Mouse (Mus musculus) liver, embryonic 13.5 days (tissue): ENCODE results near the gene Gm12695. TPM values are rescaled to one million over a fixed set of nuclear protein-coding genes. Genes with fewer than 3 reads are reported as not detected.

ENCODE experiments used
- ATAC-seq: fragments of 200-750 bp; cut with Nextera tagmentation; 2 replicates; pipeline ENCODE4 v1.8.0; 2017; ENCODE audit warnings: low read depth, mild to moderate bottlenecking, moderate number of reproducible peaks, moderate library complexity
- DNase-seq: peaks from one replicate; pipeline ENCODE4 v3.0.0; 2022
- H3K27ac ChIP-seq: fragments of 300-500 bp; sonication (generic); 2 replicates; pipeline ENCODE4 v1.5.1; 2015; ENCODE audit warnings: moderate library complexity, mild to moderate bottlenecking, inconsistent platforms
- H3K27me3 ChIP-seq: fragments of 300-500 bp; sonication (generic); 2 replicates; pipeline ENCODE4 v1.6.1; 2015; ENCODE audit warnings: mild to moderate bottlenecking, inconsistent platforms
- H3K36me3 ChIP-seq: fragments of 300-500 bp; sonication (generic); 2 replicates; pipeline ENCODE4 v1.6.1; 2015; ENCODE audit warnings: mild to moderate bottlenecking, inconsistent platforms
- H3K4me1 ChIP-seq: fragments of 300-500 bp; sonication (generic); replicated peaks from 2 replicates; pipeline ENCODE4 v1.6.1; 2015; ENCODE audit warnings: inconsistent platforms
- H3K4me2 ChIP-seq: fragments of 300-500 bp; sonication (generic); 2 replicates; pipeline ENCODE4 v1.6.1; 2015; ENCODE audit warnings: inconsistent platforms, mild to moderate bottlenecking, moderate library complexity
- H3K4me3 ChIP-seq: fragments of 300-500 bp; sonication (generic); replicated peaks from 2 replicates; pipeline ENCODE4 v1.5.1; 2015; ENCODE audit warnings: mild to moderate bottlenecking, inconsistent platforms
- H3K9ac ChIP-seq: fragments of 300-500 bp; sonication (generic); 2 replicates; pipeline ENCODE4 v1.6.1; 2015; ENCODE audit warnings: mild to moderate bottlenecking, inconsistent platforms
- H3K9me3 ChIP-seq: fragments of 300-500 bp; sonication (generic); replicated peaks from 2 replicates; pipeline ENCODE4 v1.6.1; 2016; ENCODE audit warnings: inconsistent platforms
- WGBS: fragments of 180-500 bp; shearing (Covaris S2); methylation state at CpG from one replicate; pipeline ENCODE4 v1.1.7; 2015; ENCODE audit not compliant: insufficient replicate concordance; 5-methylcytosine and 5-hydroxymethylcytosine counted together
- polyA plus RNA-seq: library from polyadenylated mRNA; unstranded; fragments of >200 nt; fragmentation: Nextera tagmentation; extraction: Ambion mirVana; gene quantifications from 2 replicates; pipeline ENCODE4 v1.2.1, GENCODE M21; 2015

The Gm12695 gene
- polyA plus RNA-seq, result not detected in 2 replicates

DNA sequence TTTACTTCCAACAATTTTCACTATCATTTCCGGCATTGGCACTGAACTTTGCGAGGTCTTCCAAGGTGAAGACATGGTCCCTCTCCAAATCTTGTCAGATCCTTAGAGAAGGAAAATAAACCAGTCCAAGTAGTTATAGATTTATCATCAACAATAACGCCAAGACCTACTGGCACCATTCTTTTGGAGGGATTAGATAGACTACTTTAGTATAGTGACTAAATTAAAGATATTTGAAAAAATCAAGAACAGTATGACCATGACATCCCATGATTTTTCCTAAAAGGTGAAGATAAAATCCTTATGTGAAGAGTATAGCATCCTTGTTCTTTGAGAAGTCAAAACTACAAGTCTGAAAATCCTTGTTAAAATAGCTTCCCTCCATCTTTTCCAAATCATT, at the start of gene Gm12695:
Gene Gm12695 (minus strand): TSS at position 101 of the 400 bp plus-strand sequence.
- Histone ChIP-seq H3K27ac (no peak within 1 kb of the TSS), H3K9ac (no peak within 1 kb of the TSS), H3K4me1 (no peaks in the 10 kb centered on the region), H3K36me3 (no peaks in the 10 kb centered on the region), H3K4me2 (no peak within 1 kb of the TSS), H3K27me3 (no peaks in the 10 kb centered on the region), H3K4me3 (no peak within 1 kb of the TSS), H3K9me3 (no peaks in the 10 kb centered on the region)
- no peak for ATAC-seq
- no peak for DNase-seq
- WGBS, result 76% methylated on average over 3 of the region's 3 CpGs

DNA sequence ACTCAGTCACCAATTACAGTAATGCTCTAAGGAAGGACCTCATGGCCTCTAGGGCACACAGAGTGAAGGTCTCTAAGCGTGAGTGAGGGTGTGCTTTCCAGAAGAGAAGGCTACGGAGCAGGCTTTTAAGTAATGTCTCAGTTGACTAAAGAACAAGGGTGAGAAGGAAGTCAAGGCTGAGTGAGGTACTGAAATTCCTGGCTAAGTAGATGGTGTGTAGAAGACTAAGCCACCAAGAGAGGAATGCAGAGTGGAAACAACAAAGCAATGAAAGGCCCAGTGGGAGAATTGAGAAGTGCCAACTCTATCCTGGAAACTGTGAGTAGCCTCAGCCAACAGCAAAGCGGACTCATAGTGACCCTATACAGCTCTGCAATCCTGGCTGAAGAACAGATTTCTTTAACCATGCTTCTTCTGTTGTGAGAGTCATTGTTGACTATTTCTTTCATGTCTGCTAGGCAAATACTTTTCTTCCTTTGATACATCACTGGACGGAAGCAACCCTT, 40.6 kb upstream of the Gm12695 start:
- Histone ChIP-seq H3K27ac (no peak overlapping the region), H3K27me3 (no peaks in the 10 kb centered on the region), H3K4me2 (no peak overlapping the region), H3K9ac (no peak overlapping the region), H3K4me1 (no peaks in the 10 kb centered on the region), H3K36me3 (no peaks in the 10 kb centered on the region), H3K9me3 (no peaks in the 10 kb centered on the region), H3K4me3 (no peak overlapping the region)
- WGBS, result 63% methylated on average over 4 of the region's 4 CpGs
- DNase-seq, result no peak
- no peak for ATAC-seq

DNA sequence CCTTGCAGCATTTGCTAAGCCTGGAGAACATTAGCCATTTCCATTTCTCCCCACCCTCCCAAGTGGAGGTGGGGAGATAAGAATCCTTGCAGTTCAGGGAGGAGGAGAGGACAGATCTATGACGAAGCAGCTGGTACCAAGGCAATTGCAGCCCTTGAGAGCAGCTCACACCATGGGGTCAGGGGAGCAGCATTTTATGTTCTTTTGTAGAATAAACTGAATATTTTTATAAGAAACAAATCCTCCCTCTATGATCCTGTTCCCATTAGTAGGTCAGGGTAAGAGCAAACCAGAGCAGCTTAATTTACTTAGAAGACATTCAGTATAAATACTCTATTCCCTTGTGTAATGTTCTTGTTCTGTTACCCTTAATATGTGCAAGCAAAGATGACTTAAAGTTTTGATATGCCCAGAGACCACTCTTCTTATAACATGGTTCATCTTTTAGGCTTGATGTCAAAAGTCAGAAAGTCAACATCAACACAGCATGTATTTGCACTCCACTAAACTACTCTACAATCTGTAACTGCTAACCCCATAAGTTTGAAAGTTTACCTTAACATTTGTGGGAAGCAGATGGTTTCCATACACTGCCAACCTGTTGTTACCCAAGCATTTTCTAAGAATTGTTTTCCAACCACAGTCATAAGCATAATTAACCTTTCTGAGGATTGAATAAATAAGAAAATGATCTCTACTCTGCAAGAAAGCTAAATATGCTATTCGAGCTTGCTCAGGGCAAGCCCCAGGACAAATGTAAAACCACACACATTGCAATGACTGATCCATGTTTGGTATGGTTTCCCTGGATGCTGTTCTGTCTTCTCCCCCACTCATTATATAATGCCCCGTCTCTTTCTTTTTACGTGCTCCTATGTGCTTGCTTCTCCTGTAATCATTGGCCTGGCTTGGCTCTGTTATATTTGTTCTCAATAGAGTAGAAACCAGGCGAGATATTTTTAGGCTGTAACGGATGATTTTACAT, 22.1 kb upstream of the Gm12695 start:
- Histone ChIP-seq H3K27ac (no peak overlapping the region), H3K9ac (no peak overlapping the region), H3K27me3 (no peaks in the 10 kb centered on the region), H3K36me3 (no peaks in the 10 kb centered on the region), H3K4me1 (no peaks in the 10 kb centered on the region), H3K4me2 (no peak overlapping the region), H3K9me3 (no peaks in the 10 kb centered on the region), H3K4me3 (no peak overlapping the region)
- 46% methylated on average over 6 of the region's 6 CpGs for WGBS
- ATAC-seq, result no peak
- no peak for DNase-seq

DNA sequence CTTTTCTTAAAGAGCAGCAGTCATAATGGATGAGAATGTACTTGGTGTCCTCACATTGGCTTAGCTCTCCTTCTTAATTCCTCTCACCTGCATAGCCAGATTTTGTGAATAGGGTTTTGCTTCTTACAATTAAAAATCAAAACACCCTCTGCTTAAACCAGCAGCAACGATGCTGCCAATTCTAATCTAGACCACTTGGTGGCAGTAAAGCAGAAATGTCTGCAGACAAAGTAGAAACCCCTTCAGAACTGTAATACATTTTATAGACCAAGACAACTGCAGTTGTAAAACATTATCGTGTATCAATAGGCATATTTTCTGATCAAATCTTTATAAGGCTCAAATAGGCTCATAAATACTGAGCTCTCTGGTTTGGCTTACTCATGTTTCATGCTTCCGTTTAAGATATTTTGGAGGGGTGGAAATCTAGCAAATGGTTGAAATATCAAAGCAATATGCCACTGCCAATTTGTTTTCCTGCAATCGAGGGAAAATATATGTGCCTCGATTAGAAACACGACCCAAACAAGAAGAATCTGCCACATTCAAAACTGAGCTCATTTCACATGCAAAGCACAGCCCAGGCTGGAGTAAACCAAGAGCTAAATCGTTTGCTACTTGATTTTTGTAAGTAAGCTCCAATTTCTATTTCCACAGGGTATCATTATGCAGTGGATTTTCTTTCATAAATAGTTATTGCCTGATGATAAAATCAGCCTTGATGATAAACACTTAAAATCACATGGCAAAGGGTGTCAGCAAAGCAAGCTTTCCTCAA, 14.6 kb upstream of the Gm12695 start:
- no peaks in the 10 kb centered on the region for H3K36me3 ChIP-seq
- no peak overlapping the region for H3K9ac ChIP-seq
- no peak overlapping the region for H3K4me2 ChIP-seq
- H3K27ac ChIP-seq, result no peak overlapping the region
- H3K4me1 ChIP-seq, result no peaks in the 10 kb centered on the region
- no peak for ATAC-seq
- H3K4me3 ChIP-seq, result no peak overlapping the region
- 35% methylated on average over 7 of the region's 7 CpGs for WGBS
- H3K27me3 ChIP-seq, result no peaks in the 10 kb centered on the region
- DNase-seq, result no peak
- H3K9me3 ChIP-seq, result no peaks in the 10 kb centered on the region

DNA sequence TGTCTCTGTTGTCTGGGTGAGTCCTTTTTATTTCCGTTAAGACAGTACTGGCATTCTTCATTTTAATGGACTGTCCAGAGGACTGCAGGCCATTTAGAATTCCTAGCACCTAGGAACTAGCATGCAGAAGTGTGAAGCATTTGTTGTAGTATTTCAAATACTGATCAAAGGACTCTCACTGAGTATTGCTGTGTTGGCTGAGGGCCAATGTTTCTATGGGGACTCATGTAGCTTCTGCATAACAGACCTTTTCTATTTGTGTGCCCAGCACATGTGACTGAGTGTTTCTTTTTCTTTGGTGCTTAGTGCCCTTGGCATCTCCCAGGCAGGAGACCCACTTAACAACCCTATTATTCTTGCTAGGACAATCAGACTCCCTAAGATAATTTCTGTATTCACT, 12.6 kb upstream of the Gm12695 start:
- no peaks in the 10 kb centered on the region for H3K27me3 ChIP-seq
- H3K4me3 ChIP-seq, result no peak overlapping the region
- DNase-seq, result no peak
- H3K9ac ChIP-seq, result no peak overlapping the region
- H3K36me3 ChIP-seq, result no peaks in the 10 kb centered on the region
- no peaks in the 10 kb centered on the region for H3K9me3 ChIP-seq
- ATAC-seq, result no peak
- no peak overlapping the region for H3K4me2 ChIP-seq
- no peak overlapping the region for H3K27ac ChIP-seq
- H3K4me1 ChIP-seq, result no peaks in the 10 kb centered on the region
- WGBS, result 40% methylated on average over 1 of the region's 1 CpGs

DNA sequence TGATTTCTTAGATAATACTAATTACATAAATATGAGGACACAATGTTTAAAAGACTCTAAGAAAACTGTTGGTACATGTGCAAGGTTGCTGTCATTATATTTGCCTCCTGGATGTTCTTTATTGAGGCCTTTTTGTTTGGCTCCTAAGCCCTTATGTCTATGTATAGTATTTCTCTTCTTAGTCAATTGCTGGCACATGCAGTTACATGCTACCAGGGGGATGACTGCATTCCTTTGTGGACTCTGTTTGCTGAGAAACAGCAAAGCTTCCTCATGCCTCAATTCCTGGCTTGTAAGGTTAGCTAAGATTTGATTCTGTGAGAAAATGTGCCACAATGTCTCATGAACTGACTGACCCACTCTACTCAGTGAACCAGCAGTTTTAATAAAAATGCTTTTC, 6.3 kb upstream of the Gm12695 start:
- no peak overlapping the region for H3K27ac ChIP-seq
- H3K9me3 ChIP-seq, result no peaks in the 10 kb centered on the region
- no peak overlapping the region for H3K9ac ChIP-seq
- H3K36me3 ChIP-seq, result no peaks in the 10 kb centered on the region
- H3K4me3 ChIP-seq, result no peak overlapping the region
- no peak for DNase-seq
- no peak for ATAC-seq
- H3K4me2 ChIP-seq, result no peak overlapping the region
- H3K4me1 ChIP-seq, result no peaks in the 10 kb centered on the region
- H3K27me3 ChIP-seq, result no peaks in the 10 kb centered on the region

DNA sequence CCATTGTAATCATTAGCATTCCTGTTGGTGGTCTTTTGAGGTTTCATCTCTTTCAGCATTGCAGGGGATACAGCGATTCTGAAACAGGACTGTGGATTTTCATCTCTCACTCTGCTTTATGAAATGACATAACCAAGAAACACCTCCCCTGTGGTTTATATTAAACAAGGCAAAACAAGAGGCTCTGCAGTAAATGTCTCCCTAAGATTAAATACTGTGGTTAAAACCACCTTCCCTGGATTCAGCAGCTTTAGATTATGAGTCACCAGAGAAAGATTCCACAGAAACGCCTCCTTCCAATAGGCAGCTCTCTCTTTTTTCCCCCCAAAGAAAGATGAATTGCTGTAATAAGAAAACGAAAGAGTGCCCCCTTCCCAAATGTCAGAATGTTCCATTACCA, 4.9 kb upstream of the Gm12695 start:
- Histone ChIP-seq H3K36me3 (no peaks in the 10 kb centered on the region), H3K9me3 (no peaks in the 10 kb centered on the region), H3K4me1 (no peaks in the 10 kb centered on the region), H3K4me2 (no peak overlapping the region), H3K27me3 (no peaks in the 10 kb centered on the region), H3K9ac (no peak overlapping the region), H3K27ac (no peak overlapping the region), H3K4me3 (no peak overlapping the region)
- WGBS, result 37% methylated on average over 3 of the region's 3 CpGs
- no peak for DNase-seq
- no peak for ATAC-seq

DNA sequence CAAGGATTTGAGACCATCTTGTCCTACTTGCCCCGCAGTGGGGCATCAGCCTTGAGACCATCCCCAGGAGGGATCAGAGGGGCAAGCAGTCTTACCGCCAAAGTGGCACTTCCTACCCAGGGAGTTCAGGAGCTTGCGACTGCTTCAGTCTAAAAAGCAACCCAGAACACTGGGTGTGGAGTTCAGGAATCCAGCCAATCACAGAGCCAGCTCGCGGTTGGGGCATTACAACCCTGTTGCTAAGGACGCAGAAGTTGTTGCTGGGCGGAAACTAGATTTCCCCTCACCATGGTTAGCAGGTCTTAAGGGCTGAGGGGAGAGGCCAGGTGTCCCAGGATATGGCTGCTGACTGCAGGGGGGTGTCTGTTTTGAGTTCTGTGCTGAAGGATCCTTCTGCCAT, 1.6 kb upstream of the Gm12695 start:
- Histone ChIP-seq H3K9ac (no peak overlapping the region), H3K4me2 (no peak overlapping the region), H3K36me3 (no peaks in the 10 kb centered on the region), H3K27ac (no peak overlapping the region), H3K4me1 (no peaks in the 10 kb centered on the region), H3K4me3 (no peak overlapping the region), H3K27me3 (no peaks in the 10 kb centered on the region), H3K9me3 (no peaks in the 10 kb centered on the region)
- no peak for ATAC-seq
- 13% methylated on average over 7 of the region's 7 CpGs for WGBS
- DNase-seq, result no peak

DNA sequence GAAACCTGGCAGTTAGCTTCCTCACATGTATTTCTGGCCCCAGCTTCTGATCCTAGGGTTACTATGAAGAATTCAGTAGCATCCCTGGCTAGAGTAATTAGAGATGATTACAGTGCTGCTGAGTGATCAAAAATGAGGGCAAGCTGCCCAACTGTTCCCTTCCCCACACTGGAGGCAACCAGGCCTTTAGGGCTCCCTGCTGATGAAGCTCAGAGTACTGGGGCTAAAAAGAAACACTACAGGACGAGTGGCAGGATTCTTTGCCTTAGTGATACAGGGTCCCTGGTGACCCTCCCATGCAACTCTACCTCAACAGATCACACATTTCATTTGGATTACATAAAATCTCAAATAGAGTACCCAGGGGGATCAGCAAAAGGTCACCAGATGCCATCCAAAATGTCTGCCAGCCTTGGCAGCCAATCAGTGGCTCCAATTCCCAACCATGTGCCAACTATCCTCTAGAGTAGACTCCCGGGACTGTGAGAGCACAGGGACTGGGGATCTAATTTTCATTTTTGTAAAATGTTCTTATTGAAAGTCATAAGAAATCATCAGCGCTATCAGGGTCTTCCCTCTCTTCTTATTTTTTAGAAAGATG, 11.9 kb downstream of the Gm12695 start:
- Histone ChIP-seq H3K4me1 (no peaks in the 10 kb centered on the region), H3K27me3 (no peaks in the 10 kb centered on the region), H3K9ac (no peak overlapping the region), H3K36me3 (no peaks in the 10 kb centered on the region), H3K4me3 (no peak overlapping the region), H3K4me2 (no peak overlapping the region), H3K27ac (no peak overlapping the region), H3K9me3 (no peaks in the 10 kb centered on the region)
- WGBS, result 64% methylated on average over 3 of the region's 3 CpGs
- ATAC-seq, result no peak
- DNase-seq, result no peak

DNA sequence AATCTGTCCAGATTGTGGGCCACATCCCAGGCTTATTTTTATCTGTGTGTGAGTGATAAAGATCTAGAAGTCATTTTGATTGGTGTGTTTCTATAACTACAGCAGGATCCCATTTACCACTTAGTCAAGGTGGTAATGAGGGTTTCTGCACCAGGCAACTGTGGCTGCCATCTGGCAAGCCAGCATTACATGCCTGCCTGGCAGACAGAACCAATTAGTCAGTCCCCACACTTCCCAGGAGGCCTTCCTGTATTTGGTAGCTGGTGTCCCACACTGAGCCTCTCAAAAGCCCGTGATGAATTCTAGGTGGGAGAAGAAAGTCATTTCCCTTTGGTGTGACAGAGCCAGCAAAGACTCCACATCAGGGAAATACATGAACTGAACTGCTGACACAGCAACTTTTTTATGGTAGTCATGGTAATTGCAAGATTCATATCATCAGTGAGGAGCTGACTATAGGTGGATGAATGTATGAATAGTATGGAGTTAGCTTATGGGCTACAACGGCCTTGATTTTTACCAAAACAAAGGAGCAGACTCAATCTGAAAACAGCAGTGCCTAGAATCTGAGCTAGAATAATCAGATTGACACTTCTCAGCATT, 18.5 kb downstream of the Gm12695 start:
- Histone ChIP-seq H3K9ac (no peak overlapping the region), H3K4me3 (no peak overlapping the region), H3K27ac (no peak overlapping the region), H3K4me2 (no peak overlapping the region), H3K4me1 (no peaks in the 10 kb centered on the region), H3K36me3 (no peaks in the 10 kb centered on the region), H3K27me3 (no peaks in the 10 kb centered on the region), H3K9me3 (no peaks in the 10 kb centered on the region)
- ATAC-seq, result no peak
- DNase-seq, result no peak
- WGBS, result 41% methylated on average over 2 of the region's 2 CpGs

DNA sequence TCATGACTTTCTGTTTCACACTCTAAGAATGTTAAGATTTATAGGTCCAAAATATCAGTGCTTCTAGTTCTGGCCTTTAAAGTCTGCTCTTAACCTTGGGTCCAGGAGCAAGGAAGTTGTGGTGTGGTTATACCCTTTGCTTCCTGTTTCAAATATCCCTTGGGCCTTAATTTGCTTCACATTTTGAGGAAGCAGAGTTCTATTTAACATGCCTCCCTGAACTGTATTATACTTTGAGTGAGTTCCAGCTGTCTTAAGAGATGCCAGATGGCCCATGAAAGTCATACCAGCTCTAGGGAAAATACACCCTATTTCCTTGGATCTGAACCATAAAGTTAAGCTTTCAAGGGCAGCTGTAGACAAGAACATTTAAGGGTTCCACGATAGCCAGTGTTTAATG, 33.0 kb downstream of the Gm12695 start:
- no peaks in the 10 kb centered on the region for H3K4me1 ChIP-seq
- no peak overlapping the region for H3K4me2 ChIP-seq
- no peak overlapping the region for H3K9ac ChIP-seq
- H3K27me3 ChIP-seq, result no peaks in the 10 kb centered on the region
- H3K27ac ChIP-seq, result no peak overlapping the region
- no peak overlapping the region for H3K4me3 ChIP-seq
- no peaks in the 10 kb centered on the region for H3K9me3 ChIP-seq
- 70% methylated on average over 1 of the region's 1 CpGs for WGBS
- H3K36me3 ChIP-seq, result no peaks in the 10 kb centered on the region
- ATAC-seq, result no peak
- no peak for DNase-seq
